Mouse (Mus musculus): ENCODE data around the gene Fv1. TPM values are rescaled to one million over a fixed set of nuclear protein-coding genes. Genes with fewer than 3 reads are reported as not detected.
"Not testable (repeated sequence)": the region's sequence is repeated elsewhere in the genome, so short reads cannot be mapped to it uniquely, and the experiment has no call there.

Fv1 gene
- polyA plus RNA-seq (2015; fragmentation: Nextera tagmentation; extraction: Ambion mirVana), result 10.7 and 12.5 TPM in 2 replicates

DNA sequence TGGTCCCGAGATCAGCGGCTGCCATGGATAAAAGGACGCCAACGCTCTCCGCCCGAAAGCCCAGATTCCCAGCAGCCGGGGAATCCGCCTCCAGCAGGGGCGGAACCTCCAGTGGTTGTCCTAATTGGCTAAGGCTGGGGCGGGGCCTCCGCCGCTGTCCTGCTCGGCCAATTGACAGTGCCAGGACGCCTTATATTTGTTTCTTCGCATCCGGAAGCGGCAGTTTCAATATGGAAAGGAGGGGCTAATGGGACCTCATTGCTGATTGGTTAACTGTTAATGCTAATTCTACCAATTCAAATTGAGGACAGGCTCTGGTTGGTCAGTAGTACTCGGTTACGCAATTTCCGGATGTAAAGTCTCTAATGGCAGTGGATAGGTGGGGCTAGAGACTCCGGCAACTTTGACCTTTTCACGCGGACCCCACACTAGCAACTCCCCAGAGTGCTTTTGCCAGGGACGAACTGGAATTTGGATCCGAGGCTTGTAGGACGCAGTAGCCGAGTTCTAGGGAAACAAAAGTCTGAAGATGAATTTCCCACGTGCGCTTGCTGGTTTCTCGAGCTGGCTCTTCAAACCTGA lies at the start of gene Fv1, which contains the start of gene Miip:
Gene Fv1, plus strand, starts transcription at position 530 of the 582 bp plus-strand sequence.
Gene Miip, minus strand, starts transcription at position 367 of the 582 bp plus-strand sequence.
- H3K4me3 ChIP-seq, result peak within 1 kb of the TSS; percentile 94
- peak within 1 kb of the TSS; percentile 74 for H3K9ac ChIP-seq
- peaks cover 26% of the 10 kb centered on the region for H3K36me3 ChIP-seq
- peak within 1 kb of the TSS; percentile 87 for H3K27ac ChIP-seq (replicated peaks)
- WGBS, result under 1% methylated on average over 30 of the region's 30 CpGs
- no peaks in the 10 kb centered on the region for H3K9me3 ChIP-seq
- H3K4me2 ChIP-seq, result peak within 1 kb of the TSS; percentile 85
- peak; percentile 97 for ATAC-seq (ENCODE audit: low FRiP score, low read depth)
- H3K27me3 ChIP-seq, result no peaks in the 10 kb centered on the region
- H3K4me1 ChIP-seq (replicated peaks), result peaks cover 27% of the 10 kb centered on the region

DNA sequence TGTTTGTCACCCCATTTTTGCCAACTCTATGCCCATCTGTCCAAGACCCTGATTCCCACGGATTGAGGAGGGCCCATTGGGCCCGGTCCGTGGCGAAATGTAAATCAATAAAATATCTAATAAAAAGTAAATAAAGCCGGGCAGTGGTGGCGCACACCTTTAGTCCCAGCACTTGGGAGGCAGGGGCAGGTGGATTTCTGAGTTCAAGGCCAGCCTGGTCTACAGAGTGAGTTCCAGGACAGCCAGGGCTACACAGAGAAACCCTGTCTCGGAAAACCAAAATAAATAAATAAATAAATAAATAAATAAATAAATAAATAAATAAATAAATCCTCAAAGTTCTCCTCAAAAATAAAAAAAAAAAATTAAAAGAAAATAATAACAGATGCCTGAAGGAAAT lies 49.1 kb upstream of the Fv1 start:
- H3K4me2 ChIP-seq; H3K4me3 ChIP-seq; H3K9ac ChIP-seq; H3K4me1 ChIP-seq (replicated peaks); H3K27ac ChIP-seq (replicated peaks); ATAC-seq (ENCODE audit: low FRiP score, low read depth); H3K27me3 ChIP-seq: not testable (repeated sequence)
- H3K9me3 ChIP-seq, result peaks cover 41% of the 10 kb centered on the region
- WGBS, result 80% methylated on average over 7 of the region's 7 CpGs
- H3K36me3 ChIP-seq, result peaks cover 36% of the 10 kb centered on the region

DNA sequence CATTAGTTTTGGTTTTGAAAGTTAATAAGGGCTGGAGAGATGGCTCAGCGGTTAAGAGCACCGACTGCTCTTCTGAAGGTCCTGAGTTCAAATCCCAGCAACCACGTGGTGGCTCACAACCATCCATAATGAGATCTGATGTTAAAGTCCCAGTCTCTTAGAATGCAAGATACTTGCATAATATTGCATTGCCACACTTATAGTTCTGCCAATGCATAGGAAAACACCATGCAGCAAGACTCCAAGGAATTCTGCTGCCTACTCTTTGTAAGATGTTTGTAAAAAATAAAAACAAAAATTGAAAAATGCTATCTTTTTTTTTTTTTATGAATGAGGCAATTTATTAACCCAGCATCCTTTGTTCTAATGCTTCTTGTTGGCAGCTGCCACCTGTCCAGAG lies 47.4 kb upstream of the Fv1 start:
- Histone ChIP-seq H3K36me3 (peaks cover 54% of the 10 kb centered on the region), H3K9me3 (peaks cover 47% of the 10 kb centered on the region)
- not testable (repeated sequence) for ATAC-seq (ENCODE audit: low FRiP score, low read depth); H3K27ac ChIP-seq (replicated peaks); H3K27me3 ChIP-seq; H3K4me1 ChIP-seq (replicated peaks); H3K4me3 ChIP-seq; H3K9ac ChIP-seq; H3K4me2 ChIP-seq
- WGBS, result 90% methylated on average over 3 of the region's 3 CpGs

DNA sequence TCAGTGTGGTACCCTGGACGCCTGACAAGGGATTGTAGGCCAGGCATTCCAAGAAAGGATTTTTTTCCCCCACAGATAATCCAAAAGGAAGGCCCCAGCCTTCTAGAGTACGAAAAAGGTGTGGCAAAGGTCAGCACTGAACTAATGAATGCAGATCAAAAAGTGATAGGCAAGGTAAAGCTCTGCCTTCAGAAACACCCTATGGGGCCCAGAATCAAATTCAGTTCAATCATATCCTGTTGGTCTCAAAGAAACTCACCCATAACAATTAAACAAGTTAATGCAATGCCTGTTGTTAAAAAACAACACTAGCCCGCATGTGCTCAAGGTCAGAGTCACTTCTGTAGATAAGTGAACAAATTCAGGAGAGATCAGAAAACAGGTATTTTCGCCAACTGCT lies 44.4 kb upstream of the Fv1 start:
- Histone ChIP-seq H3K4me3 (no peak overlapping the region), H3K27me3 (no peaks in the 10 kb centered on the region), H3K9me3 (peaks cover 73% of the 10 kb centered on the region), H3K27ac (replicated peaks) (no peak overlapping the region), H3K4me2 (no peak overlapping the region), H3K9ac (no peak overlapping the region), H3K4me1 (replicated peaks) (no peaks in the 10 kb centered on the region), H3K36me3 (peaks cover 82% of the 10 kb centered on the region)
- ATAC-seq (ENCODE audit: low FRiP score, low read depth), result no peak
- 95% methylated on average over 4 of the region's 4 CpGs for WGBS

DNA sequence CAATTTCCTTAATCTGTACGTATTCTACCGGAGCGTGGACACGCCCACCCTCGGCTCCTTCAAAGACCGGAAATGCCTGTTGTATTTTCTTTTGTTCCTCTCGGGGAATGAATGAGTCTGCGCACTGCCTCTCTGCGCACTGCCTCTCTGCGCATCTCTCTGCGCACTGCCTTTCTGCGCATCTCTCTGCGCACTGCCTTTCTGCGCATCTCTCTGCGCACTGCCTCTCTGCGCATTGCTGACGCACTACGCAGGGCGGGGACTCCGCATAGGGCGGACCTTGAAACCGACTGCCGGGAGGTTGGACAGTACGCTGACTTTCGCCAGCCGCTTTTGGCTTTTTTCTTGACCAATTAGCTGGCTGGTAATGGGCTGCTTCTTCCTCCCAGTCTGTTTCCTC lies 29.5 kb upstream of the Fv1 start:
- ATAC-seq (ENCODE audit: low FRiP score, low read depth); H3K4me2 ChIP-seq; H3K27me3 ChIP-seq; H3K4me1 ChIP-seq (replicated peaks); H3K27ac ChIP-seq (replicated peaks); H3K4me3 ChIP-seq; H3K9ac ChIP-seq: not testable (repeated sequence)
- Histone ChIP-seq H3K9me3 (peaks cover 27% of the 10 kb centered on the region), H3K36me3 (peaks cover 33% of the 10 kb centered on the region)
- 97% methylated on average over 11 of the region's 26 CpGs for WGBS

DNA sequence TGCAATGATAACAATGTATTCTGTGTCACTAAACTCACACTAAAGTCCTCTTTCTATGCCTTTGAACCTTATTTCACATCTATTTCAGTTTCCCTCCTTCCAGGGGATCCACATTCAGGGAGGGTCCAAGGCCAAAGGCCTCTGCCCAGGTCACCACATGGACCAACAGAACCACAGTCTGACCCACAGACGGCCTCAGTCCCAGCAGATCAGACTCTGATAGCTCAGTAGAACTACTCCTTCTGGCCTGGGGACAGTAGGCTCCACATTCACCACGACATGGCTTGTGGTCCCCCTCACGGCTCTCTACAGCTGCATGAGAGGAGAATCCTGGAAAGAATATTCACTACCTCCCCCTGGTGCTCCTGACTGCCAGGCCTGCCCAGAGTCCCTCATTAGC lies 25.9 kb upstream of the Fv1 start:
- Histone ChIP-seq H3K4me1 (replicated peaks) (peaks cover 12% of the 10 kb centered on the region), H3K9ac (no peak overlapping the region), H3K36me3 (peaks cover 47% of the 10 kb centered on the region), H3K27ac (replicated peaks) (no peak overlapping the region), H3K9me3 (peaks cover 24% of the 10 kb centered on the region), H3K4me2 (no peak overlapping the region), H3K4me3 (no peak overlapping the region), H3K27me3 (no peaks in the 10 kb centered on the region)
- ATAC-seq (ENCODE audit: low FRiP score, low read depth), result no peak
- whole genome bisulfite sequencing, result 96% methylated on average over 3 of the region's 3 CpGs

DNA sequence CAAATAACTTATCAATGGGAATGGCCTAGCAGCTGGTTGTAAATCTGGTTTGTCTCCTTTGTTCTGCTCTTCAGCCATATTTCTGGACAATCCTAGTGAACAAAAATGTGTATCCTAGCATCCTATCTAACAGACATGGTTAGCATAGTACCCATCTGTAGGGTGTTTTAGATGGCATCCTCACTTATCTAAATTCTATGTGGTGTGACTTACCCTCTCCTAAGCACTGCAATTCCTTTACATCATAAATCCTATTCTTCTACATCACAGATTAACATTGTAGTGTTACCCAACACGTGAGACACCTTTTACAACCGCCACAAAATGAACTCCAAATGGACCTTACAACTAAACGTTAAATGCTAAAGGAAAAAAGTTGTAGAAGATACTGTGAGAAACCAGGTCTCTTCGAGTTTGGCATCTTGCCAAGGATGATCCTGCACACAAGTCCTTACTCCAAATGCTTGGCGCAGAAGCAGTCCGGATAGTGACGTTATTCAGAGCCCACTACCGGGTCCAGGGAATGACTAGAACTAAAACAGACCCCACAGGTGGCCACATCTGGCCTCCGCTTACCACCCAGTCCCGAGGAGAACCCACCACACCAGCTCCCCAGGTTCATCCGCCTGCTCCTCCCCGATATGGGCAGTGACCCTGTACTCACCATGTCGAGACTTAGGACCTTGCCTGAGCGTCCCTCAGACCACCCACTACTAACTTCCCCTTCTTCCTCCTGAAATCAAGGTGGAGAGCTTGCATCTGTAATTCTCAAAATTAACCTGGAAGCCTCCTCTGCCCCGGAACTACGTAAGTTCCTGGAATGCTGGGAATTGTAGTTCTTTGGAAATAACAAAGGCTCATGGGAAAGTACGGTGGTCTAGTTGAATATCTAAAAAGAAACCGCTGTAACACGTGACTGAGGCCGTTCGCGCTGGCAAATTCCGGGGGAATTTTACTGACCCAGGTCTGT lies 20.9 kb upstream of the Fv1 start, which contains the start of gene Zfp933:
Gene Zfp933, minus strand, starts transcription at position 753 of the 970 bp plus-strand sequence.
- Histone ChIP-seq H3K4me1 (replicated peaks) (peaks cover 21% of the 10 kb centered on the region), H3K9ac (peak within 1 kb of the TSS; percentile 80), H3K27me3 (no peaks in the 10 kb centered on the region), H3K27ac (replicated peaks) (peak within 1 kb of the TSS; percentile 67), H3K4me2 (peak within 1 kb of the TSS; percentile 73), H3K36me3 (peaks cover 25% of the 10 kb centered on the region), H3K9me3 (peaks cover 9% of the 10 kb centered on the region), H3K4me3 (peak within 1 kb of the TSS; percentile 96)
- WGBS, result 2% methylated on average over 23 of the region's 23 CpGs
- ATAC-seq (ENCODE audit: low FRiP score, low read depth), result peak; percentile 90

DNA sequence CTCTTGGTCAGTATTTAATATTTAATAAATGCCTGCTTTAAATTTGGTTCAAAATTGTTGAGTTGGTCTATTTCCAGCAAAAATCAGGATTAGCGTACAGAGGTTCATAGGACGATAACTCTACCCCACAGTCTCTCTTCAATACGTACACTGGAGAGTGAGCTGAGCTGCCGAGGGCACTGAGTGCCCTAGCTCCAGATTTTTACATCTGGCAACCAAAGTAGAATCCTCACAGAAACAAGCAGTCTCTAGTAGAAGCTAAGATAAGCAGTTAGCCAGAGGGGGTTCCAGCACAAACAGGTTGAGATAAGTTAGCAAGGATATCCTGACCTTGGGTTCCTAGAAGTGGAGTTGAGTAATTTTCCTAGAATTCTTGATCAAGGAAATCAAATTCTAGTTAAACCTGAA lies 20.2 kb upstream of the Fv1 start:
- Histone ChIP-seq H3K27ac (replicated peaks) (peak overlapping the region; percentile 67), H3K9ac (peak overlapping the region; percentile 80), H3K36me3 (peaks cover 18% of the 10 kb centered on the region), H3K4me1 (replicated peaks) (peaks cover 21% of the 10 kb centered on the region), H3K27me3 (no peaks in the 10 kb centered on the region), H3K4me2 (peak overlapping the region; percentile 73), H3K4me3 (peak overlapping the region; percentile 96), H3K9me3 (peaks cover 2% of the 10 kb centered on the region; the same call in 1 of the 2 replicates)
- WGBS, result 4% methylated on average over 4 of the region's 4 CpGs
- ATAC-seq (ENCODE audit: low FRiP score, low read depth), result peak; percentile 79

DNA sequence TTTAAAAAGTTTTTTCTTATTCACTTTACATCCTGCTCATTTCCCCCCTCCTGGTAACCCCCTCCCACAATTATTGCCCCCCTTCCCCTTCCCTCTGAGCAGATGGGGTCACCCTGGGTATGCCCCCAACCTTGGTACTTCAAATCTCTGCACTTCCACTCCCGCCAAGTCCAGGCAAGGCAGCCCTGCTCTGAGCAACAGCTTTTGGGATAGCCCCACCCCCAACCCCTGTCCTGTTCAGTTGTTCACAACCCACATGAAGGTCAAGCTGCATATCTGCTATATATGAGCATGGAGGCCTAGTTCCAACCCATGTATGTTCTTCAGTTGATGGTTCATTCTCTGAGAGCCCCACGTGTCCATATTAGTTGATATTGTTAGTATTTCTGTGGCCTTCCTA lies 18.0 kb upstream of the Fv1 start:
- Histone ChIP-seq H3K4me1 (replicated peaks) (peaks cover 21% of the 10 kb centered on the region), H3K9ac (no peak overlapping the region), H3K4me3 (no peak overlapping the region), H3K4me2 (no peak overlapping the region), H3K27ac (replicated peaks) (no peak overlapping the region), H3K36me3 (peaks cover 2% of the 10 kb centered on the region), H3K27me3 (no peaks in the 10 kb centered on the region), H3K9me3 (no peaks in the 10 kb centered on the region)
- 83% methylated on average over 2 of the region's 2 CpGs for WGBS
- no peak for ATAC-seq (ENCODE audit: low FRiP score, low read depth)

DNA sequence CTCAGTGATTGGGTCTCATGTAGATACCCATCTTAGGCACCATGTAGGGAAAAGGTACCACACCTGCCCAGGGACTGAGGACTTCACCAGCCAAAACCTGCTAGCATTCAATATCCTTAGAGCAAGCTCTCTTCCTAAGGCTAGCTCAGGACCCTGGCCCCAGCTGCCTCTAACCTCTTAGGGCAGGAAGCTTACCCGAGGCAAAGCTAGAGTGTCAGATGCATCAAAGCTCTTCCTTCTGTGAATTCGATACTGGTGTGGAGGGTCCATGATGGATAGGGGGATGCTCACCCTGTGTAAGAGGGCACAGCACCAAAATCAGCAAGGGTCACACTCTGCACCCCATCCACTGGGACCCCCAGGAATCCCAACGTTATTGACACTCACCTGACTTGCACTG lies 6.7 kb upstream of the Fv1 start:
- H3K4me2 ChIP-seq, result no peak overlapping the region
- peaks cover 2% of the 10 kb centered on the region for H3K4me1 ChIP-seq (replicated peaks)
- no peaks in the 10 kb centered on the region for H3K27me3 ChIP-seq
- no peaks in the 10 kb centered on the region for H3K9me3 ChIP-seq
- H3K4me3 ChIP-seq, result no peak overlapping the region
- no peak for ATAC-seq (ENCODE audit: low FRiP score, low read depth)
- 91% methylated on average over 3 of the region's 3 CpGs for WGBS
- peaks cover 37% of the 10 kb centered on the region for H3K36me3 ChIP-seq
- H3K9ac ChIP-seq, result no peak overlapping the region
- H3K27ac ChIP-seq (replicated peaks), result no peak overlapping the region

DNA sequence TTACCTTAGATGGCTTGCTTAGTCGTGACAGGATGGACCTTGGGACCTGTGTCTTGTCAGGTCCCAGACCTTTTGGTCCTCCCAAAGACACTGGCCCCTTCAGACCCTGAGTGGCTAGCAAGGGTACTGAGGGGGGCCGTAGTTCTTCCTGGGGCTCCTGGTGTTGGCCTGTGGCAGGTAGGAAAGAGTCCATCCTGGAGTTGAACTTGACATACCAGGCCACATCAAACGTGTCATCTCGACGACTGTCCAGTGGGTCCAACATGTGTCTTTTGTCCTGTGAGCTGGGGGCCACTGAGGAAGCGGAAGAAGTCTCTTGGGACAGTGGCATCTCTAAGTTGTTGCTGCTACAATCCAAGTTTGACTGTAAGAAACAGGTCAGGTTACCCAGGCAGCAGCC lies 3.1 kb upstream of the Fv1 start:
- Histone ChIP-seq H3K27ac (replicated peaks) (no peak overlapping the region), H3K36me3 (peaks cover 32% of the 10 kb centered on the region), H3K4me2 (no peak overlapping the region), H3K4me1 (replicated peaks) (peaks cover 27% of the 10 kb centered on the region), H3K9me3 (no peaks in the 10 kb centered on the region), H3K27me3 (no peaks in the 10 kb centered on the region), H3K9ac (no peak overlapping the region), H3K4me3 (no peak overlapping the region)
- WGBS, result 95% methylated on average over 6 of the region's 6 CpGs
- ATAC-seq (ENCODE audit: low FRiP score, low read depth), result no peak

DNA sequence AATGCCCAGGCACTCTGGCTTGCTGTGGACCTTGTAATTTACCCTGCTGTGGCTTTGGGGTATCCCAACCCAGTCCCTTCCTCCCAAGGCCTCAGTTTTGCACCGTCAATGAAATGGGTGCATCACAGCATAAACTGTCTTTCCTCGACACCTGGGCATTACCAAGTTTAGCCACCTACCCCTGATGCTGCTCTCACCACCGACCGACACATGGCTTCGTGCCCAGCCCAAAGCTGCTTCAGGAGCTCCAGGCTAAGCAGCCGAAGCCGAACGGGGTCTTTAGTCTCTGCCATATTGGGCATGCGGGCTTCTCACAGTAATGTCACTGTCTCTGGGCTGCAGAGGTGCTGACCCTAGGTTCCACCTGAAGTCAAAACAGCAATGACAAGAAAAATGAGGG lies 2.7 kb upstream of the Fv1 start:
- H3K4me2 ChIP-seq, result no peak overlapping the region
- ATAC-seq (ENCODE audit: low FRiP score, low read depth), result no peak
- no peak overlapping the region for H3K4me3 ChIP-seq
- 97% methylated on average over 9 of the region's 9 CpGs for WGBS
- peaks cover 27% of the 10 kb centered on the region for H3K4me1 ChIP-seq (replicated peaks)
- no peak overlapping the region for H3K27ac ChIP-seq (replicated peaks)
- no peaks in the 10 kb centered on the region for H3K9me3 ChIP-seq
- H3K27me3 ChIP-seq, result no peaks in the 10 kb centered on the region
- H3K9ac ChIP-seq, result no peak overlapping the region
- H3K36me3 ChIP-seq, result peaks cover 29% of the 10 kb centered on the region

Measured in hindbrain, embryonic 15.5 days (tissue).